Mouse (Mus musculus) ES-E14 (cell line): ENCODE measurements at regions not wholly inside any gene's neighbourhood (a gene's known extent, or its start where the extent isn't known, plus 50 kb on each side); places are given as distances from the start of the nearest gene placed in this dataset.

Experiments
- ZC3H11A ChIP-seq: IDR thresholded peaks from 2 replicates; pipeline ENCODE4 v1.6.1; 2012; ENCODE audit warnings: low read depth, mild to moderate bottlenecking, inconsistent platforms, low read length, borderline replicate concordance
- ZNF384 ChIP-seq: IDR thresholded peaks from 2 replicates; pipeline ENCODE4 v1.6.1; 2012; ENCODE audit warnings: low read depth, low read length, inconsistent platforms

- TF ChIP-seq ZNF384, result no peak
- no peak for TF ChIP-seq ZC3H11A
Measured at GRCm38 (mm10) chr3:130803591-130804326, 73.6 kb upstream of the Rpl34 start.
